Mouse (Mus musculus) cerebellum, postnatal 10 days (tissue): Measurements from ENCODE around the gene Wdr25.
"Not testable (repeated sequence)": the region's sequence is repeated elsewhere in the genome, so short reads cannot be mapped to it uniquely, and the experiment has no call there.

Source experiments
- DNase-seq, 2 experiments: peaks; one replicate each; pipeline ENCODE4 v3.0.0; 2021; ENCODE audit warnings: mixed read lengths in 2 of 2

The Wdr25 gene

GRCm38 (mm10) chr12:108892989-108893714, at the start of gene Wdr25:
Gene Wdr25, plus strand, starts transcription at chr12:108893631.
- no peak for DNase-seq

GRCm38 (mm10) chr12:108848033-108848432, 45.4 kb upstream of the Wdr25 start:
- DNase-seq, result not testable (repeated sequence)

GRCm38 (mm10) chr12:108849488-108850022, 43.9 kb upstream of the Wdr25 start:
- no peak for DNase-seq

GRCm38 (mm10) chr12:108850129-108850528, 43.3 kb upstream of the Wdr25 start:
- peak in 1 of 2 experiments; percentile 22 for DNase-seq

GRCm38 (mm10) chr12:108850886-108851285, 42.5 kb upstream of the Wdr25 start:
- DNase-seq, result no peak

GRCm38 (mm10) chr12:108852822-108853221, 40.6 kb upstream of the Wdr25 start:
- no peak for DNase-seq

GRCm38 (mm10) chr12:108855081-108855480, 38.4 kb upstream of the Wdr25 start:
- DNase-seq, result no peak

GRCm38 (mm10) chr12:108856186-108856585, 37.2 kb upstream of the Wdr25 start:
- DNase-seq, result no peak

GRCm38 (mm10) chr12:108857109-108857508, 36.3 kb upstream of the Wdr25 start:
- no peak for DNase-seq

- DNase-seq, result no peak
Measured at GRCm38 (mm10) chr12:108857589-108858184, 35.7 kb upstream of the Wdr25 start.

- no peak for DNase-seq
Measured at GRCm38 (mm10) chr12:108858486-108858885, 34.9 kb upstream of the Wdr25 start.

GRCm38 (mm10) chr12:108865007-108865494, 28.4 kb upstream of the Wdr25 start:
- DNase-seq, result no peak

- peak; percentile 42 to 59 for DNase-seq
Measured at GRCm38 (mm10) chr12:108869575-108869974, 23.9 kb upstream of the Wdr25 start.

GRCm38 (mm10) chr12:108873122-108873521, 20.3 kb upstream of the Wdr25 start:
- DNase-seq, result no peak

- DNase-seq, result no peak
Measured at GRCm38 (mm10) chr12:108879138-108879537, 14.3 kb upstream of the Wdr25 start.

- DNase-seq, result no peak
Measured at GRCm38 (mm10) chr12:108880606-108881005, 12.8 kb upstream of the Wdr25 start.

GRCm38 (mm10) chr12:108881192-108881591, 12.2 kb upstream of the Wdr25 start:
- no peak for DNase-seq

- DNase-seq, result no peak
Measured at GRCm38 (mm10) chr12:108882776-108883175, 10.7 kb upstream of the Wdr25 start.

- DNase-seq, result no peak
Measured at GRCm38 (mm10) chr12:108885906-108886305, 7.5 kb upstream of the Wdr25 start.

- DNase-seq, result no peak
Measured at GRCm38 (mm10) chr12:108887077-108887476, 6.4 kb upstream of the Wdr25 start.

GRCm38 (mm10) chr12:108888632-108889031, 4.8 kb upstream of the Wdr25 start:
- DNase-seq, result no peak

GRCm38 (mm10) chr12:108893715-108894431, 442 bp downstream of the Wdr25 start, which contains the start of gene Wars:
Gene Wars, minus strand, starts transcription at chr12:108894174.
- peak; percentile 96 to 98 for DNase-seq

- DNase-seq, result no peak
Measured at GRCm38 (mm10) chr12:108894432-108894816, 993 bp downstream of the Wdr25 start.
